Mouse (Mus musculus) right cerebral cortex, postnatal 25 days (tissue): ENCODE results near the gene Prpf8.

Source experiments
- DNase-seq: peaks from one replicate; pipeline ENCODE4 v3.0.0; 2022

The Prpf8 gene

GRCm38 (mm10) chr11:75460103-75460843, 26.3 kb upstream of the Prpf8 start:
- DNase-seq = peak; percentile 83

- DNase-seq = peak; percentile 100
Observed at GRCm38 (mm10) chr11:75460844-75461742, 25.5 kb upstream of the Prpf8 start, which contains the start of gene Tlcd2. Gene Tlcd2 (plus strand): TSS chr11:75461715.

- no peak for DNase-seq
Observed at GRCm38 (mm10) chr11:75461743-75462252, 24.8 kb upstream of the Prpf8 start.

- no peak for DNase-seq
Observed at GRCm38 (mm10) chr11:75462253-75462783, 24.3 kb upstream of the Prpf8 start.

- DNase-seq = peak; percentile 48
Observed at GRCm38 (mm10) chr11:75462865-75463336, 23.7 kb upstream of the Prpf8 start.

- DNase-seq = no peak
Observed at GRCm38 (mm10) chr11:75463624-75464023, 23.0 kb upstream of the Prpf8 start.

GRCm38 (mm10) chr11:75464417-75464816, 22.2 kb upstream of the Prpf8 start:
- DNase-seq = no peak

GRCm38 (mm10) chr11:75465051-75465450, 21.6 kb upstream of the Prpf8 start:
- DNase-seq = no peak

GRCm38 (mm10) chr11:75466731-75467505, 19.7 kb upstream of the Prpf8 start:
- DNase-seq = no peak

GRCm38 (mm10) chr11:75467512-75468215, 19.0 kb upstream of the Prpf8 start:
- DNase-seq = no peak

GRCm38 (mm10) chr11:75468410-75468809, 18.2 kb upstream of the Prpf8 start:
- no peak for DNase-seq

- DNase-seq = no peak
Observed at GRCm38 (mm10) chr11:75469261-75469660, 17.4 kb upstream of the Prpf8 start.

GRCm38 (mm10) chr11:75470675-75471074, 15.9 kb upstream of the Prpf8 start:
- no peak for DNase-seq

- DNase-seq = no peak
Observed at GRCm38 (mm10) chr11:75472469-75473081, 14.0 kb upstream of the Prpf8 start.

- no peak for DNase-seq
Observed at GRCm38 (mm10) chr11:75473376-75473775, 13.2 kb upstream of the Prpf8 start.

- no peak for DNase-seq
Observed at GRCm38 (mm10) chr11:75486192-75486591, 424 bp upstream of the Prpf8 start.

GRCm38 (mm10) chr11:75487496-75487895, 880 bp downstream of the Prpf8 start:
- no peak for DNase-seq

GRCm38 (mm10) chr11:75494296-75495049, 7.9 kb downstream of the Prpf8 start:
- no peak for DNase-seq

- no peak for DNase-seq
Observed at GRCm38 (mm10) chr11:75498126-75498525, 11.5 kb downstream of the Prpf8 start.

GRCm38 (mm10) chr11:75508162-75508561, 21.5 kb downstream of the Prpf8 start:
- DNase-seq = no peak

GRCm38 (mm10) chr11:75508904-75509303, 22.3 kb downstream of the Prpf8 start:
- no peak for DNase-seq
